Mouse (Mus musculus) forelimb bud, embryonic 11.5 days (tissue): ENCODE measurements at regions not wholly inside any gene's neighbourhood (a gene's known extent, or its start where the extent isn't known, plus 50 kb on each side); places are given as distances from the start of the nearest gene placed in this dataset.

ENCODE experiments used
- DNase-seq: peaks from one replicate; pipeline ENCODE4 v3.0.0-alpha.2; 2012; ENCODE audit warnings: low read depth, low spot score

DNA sequence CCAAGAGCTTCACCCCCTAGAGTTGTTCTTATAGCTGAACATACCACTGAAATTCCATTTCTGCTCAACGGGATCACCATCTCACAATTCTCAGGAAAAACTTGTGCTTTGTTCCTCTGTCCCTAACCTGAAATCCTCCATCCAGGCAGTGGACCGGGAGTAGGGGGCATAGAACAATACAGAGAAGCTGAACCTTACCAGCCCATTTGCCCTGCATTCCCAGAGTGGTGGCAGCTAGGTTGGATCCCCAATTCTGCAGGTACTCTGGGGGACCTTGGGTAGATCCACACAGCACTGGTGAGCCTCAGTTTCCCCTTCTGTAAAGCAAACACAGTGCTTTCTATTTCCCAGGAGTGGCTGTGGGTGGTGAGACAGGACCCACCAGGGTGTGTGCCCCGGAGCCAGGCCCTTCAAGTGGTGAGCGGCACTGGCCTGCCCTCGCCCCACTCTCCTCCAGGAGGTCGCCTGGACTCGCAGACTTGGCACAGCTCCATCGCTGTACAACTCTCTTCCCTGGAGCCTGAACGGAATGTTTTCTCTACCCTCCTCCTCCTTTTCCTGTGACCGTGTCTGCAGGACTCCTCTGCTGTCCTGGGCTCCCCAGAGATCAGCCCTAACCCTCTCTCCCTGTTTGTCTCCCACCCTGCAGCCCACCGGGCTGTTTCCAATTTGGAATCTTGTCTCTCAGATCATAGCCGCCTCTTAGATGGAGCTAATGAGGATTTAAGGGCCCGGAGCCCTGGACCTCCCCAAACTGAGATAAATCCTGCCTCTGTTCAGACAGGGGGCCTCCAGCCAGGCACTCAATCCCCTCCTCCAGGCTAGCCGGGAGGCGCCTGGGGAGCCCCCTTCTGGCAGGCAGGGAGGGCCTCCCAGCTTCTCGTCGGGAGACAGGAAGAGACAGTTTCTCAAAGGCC is 52.3 kb upstream of the Cux1 start:
- DNase-seq = no peak

DNA sequence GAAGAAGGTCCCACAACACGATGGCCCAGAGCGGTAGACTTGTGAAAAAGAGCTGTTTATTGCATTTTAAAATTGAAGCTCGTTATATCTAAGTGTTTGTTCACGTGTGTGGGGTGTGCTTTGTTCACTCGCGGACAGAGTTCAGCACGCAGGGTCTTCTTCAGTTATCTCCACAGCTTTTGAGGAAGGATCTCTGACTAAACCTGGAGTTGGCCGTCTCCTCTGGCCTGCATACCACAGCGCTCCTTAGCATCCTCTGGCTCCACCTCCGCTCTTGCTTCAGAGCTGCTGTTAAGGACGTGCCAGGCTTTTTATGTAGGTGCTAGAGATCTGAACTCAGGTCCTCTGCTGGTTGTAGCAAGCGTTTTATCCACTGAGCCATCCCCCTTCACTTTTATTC is 52.9 kb upstream of the Cux1 start:
- no peak for DNase-seq

DNA sequence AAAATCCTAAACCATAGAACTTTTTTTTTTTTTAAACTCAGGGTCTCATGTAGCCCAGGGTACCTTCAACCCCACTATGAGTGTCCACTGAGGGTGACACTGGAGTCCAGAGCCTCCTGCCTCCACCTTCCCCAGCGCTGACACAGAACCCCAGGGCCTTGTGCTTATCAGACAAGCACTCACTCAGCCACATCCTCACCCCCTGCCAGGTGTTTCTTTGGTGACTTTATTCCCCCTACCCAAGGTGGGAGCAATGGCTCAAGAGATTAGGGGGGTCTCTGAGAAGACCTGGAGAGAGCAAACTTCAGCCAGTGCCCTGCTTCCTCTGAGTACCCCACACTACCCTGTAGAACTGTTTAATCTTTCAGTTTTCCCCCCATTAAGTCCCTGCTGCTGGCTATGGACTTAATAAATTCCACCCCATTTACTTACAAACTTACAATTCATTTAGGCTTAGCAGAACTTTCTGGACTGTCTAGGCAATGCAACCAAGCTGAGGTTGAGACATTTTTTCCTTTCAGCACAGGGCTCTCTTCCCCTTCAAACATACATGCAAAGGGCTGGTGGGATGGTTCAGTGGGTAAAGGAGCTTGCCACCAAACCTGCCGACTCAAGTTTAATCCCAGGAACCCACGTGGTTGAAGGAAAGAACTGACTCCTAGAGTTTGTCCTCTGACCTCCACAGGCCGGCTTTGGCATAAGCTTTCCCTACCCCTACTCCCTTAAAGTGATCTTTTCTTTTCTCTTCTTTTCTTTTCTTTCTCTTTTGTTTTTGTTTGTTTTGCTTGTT is 54.2 kb upstream of the Cux1 start:
- no peak for DNase-seq

DNA sequence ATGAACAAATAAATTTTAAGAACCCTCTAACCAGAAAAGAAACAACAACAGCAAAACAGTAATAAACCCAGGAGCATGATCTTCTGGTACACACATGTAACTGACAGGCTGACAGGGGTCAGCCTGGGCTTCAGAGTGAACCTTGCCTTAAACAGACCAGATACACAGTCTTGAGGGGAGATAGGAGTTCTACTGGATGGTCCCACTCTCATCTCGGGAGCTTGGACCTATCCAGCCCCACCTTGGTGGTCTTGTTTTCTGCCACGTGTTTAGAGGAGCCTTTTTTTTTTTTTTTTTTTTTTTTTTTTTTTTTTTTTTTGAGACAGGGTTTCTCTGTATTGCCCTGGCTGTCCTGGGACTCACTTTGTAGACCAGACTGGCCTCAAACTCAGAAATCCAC is 54.9 kb upstream of the Cux1 start:
- no peak for DNase-seq

DNA sequence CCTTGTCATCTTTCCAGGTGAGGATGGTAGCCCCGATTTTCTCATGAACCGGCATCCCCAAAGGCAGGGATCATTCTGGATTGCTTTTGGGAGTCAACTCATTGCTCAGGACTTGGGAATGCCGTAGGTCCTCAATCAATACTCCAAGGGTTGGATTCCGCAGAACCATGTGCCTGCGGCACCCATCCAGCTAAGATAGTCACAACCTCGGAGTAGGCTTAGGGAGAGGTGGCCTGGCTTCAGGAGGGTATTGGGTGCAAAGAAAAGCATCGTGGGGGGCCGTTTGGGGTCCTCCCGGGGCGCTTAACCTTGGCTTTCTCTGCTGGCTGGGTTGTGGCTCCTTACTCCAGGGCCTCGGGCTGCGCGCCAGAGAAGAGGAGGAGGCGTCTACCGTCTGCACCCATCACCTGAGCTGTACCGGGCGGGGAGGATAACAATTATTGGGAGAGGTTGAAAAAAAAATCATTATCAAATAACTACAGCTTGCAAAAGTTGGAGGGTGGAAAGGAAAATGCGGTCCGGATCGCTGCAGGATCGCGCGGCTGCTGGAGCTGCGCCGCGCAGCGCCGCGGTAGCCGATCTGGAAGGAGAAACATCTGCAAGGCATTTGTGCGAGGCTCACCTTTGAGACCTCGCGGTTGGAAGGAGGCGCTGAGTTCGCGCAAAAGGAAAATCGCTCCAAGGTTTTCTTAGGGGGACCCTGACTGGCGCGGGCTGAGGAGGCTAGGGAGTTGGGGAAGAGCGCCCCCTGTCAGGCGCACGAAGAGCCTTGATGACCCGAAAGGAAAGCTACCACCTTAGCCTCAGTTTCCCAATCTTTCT is 55.6 kb upstream of the Cux1 start:
- peak; percentile 94 for DNase-seq

DNA sequence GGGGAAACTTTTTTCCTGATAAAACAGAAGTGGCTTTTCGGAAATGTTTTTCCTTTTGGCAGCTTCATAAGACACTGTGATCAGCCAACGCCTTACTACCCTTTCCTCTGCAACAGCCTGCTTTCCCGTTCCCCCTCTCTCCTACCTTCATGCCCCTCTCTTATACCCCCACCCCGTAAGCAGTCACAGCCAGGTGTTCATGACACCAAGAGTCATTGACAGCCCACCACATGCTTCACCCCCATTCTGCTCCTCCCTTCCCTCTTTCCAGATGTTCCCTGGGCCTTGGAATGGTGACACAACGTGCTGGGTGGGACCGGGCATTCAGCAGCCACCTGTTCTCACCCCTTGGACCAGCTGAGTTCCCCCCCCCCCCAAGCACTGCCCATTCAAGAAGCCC is 56.5 kb upstream of the Cux1 start:
- no peak for DNase-seq

DNA sequence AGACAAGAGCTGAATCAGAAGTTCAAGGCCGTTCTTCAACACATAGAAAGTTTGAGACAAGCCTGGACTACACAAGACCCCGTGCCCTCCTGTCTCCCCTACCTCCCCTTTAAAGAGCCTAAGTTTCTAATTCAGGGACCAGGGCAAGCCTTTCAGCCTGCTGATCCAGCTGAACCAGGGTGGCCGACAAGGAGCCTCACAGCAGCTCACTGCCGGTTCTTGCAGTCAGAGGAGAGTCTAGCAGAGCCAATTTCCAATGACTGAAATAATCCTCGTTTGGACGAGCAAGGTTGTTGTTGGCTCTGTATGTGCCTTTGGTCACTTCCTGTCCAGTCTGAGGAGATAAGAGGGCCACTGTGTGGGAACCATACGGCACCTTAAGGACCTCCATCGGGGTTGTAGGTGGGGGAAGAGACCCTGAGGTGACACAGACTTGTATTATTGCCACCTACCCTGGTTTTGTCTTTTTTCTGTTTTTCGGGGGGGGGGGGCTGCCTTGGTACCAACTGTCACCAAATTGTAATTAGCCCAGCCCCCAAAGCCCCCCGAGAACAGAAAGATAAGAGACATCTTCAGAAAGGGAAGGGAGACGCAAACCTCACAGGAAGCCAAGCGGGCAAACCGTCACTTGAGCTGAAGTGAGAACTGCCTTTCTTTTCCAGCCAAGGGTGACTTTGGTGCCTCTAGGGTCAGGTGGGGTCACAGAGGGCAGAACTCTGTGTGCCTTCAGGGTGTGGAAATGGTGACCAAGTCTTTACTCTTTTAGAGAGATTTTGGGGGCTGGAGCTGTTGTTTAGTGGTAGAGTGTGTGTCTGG is 58.1 kb upstream of the Cux1 start:
- no peak for DNase-seq

DNA sequence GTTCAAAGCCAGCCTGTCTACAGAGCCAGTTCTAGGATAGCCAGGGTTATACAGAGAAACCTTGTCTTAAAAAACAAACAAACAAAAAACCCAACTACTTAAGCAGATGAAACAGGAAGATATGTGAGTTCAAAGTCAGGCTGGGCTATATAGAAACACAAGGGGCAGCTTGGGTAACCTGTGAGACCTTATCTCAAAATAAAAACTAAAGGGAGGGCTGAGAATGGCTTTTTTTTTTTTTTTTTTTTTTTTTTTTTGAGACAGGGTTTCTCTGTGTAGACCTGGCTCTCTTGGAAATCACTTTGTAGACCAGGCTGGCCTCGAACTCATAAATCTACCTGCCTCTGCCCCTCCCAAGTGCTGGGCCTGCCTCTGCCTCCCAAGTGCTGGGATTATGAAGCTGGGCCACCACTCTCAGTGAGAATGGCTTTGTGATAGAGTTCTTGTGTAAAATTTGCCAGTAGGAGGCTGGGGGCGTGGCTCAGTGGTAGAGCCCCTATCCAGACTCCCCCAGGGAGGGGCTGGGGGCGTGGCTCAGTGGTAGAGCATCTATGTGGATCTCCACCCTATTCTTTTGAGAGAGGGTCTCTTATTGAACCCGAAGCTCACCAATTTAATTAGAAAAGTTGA is 59.0 kb upstream of the Cux1 start:
- DNase-seq = no peak

DNA sequence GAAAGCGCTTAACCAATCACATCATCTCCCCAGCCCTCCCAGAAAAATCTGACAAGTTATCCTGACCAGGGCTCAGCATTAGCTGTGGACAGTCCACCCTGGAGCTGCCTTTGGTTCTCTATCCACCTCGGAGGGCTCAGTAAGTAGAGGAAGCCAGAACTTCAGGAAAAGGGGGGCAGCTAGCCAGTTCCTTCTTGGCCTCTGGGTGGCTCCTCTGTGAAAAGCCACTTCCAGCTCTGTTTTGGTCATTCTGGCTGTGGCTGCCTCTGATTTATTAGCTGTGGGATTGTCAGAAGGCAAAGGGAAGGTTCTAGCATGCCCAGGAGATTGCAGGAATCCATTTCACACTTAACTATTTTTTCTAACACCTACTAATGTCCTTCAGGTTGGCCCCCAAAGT is 59.6 kb upstream of the Cux1 start:
- peak; percentile 25 for DNase-seq

DNA sequence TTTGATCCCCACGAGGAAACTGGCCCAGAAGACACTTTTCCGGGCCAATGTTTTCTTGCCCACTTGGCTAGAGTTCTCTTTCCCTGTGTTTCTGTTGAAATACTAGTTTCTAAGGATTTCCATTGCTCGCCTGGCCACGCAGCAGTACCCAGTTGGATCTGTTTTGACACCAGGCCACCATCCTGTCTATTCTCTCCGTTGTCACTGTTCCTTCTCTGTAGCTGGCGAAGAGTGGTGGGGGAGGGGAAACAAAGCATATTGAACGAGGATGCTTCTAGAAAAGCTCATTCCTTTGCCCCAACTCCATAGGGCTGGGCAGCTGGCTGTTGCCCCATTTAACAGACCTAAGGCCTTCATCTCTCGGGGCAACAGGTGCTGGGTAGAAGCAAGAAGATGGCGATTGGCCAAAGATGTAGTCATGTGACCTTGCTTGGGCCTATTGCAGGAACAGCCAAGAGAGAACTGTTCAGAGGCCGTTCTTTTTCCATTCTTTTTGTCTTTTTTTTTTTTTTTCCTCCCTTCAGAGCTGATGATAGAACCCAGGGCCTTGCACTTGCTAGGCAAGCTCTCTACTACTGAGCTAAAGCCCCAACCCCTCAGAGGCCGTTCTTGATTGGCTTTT is 60.5 kb upstream of the Cux1 start:
- DNase-seq = no peak

DNA sequence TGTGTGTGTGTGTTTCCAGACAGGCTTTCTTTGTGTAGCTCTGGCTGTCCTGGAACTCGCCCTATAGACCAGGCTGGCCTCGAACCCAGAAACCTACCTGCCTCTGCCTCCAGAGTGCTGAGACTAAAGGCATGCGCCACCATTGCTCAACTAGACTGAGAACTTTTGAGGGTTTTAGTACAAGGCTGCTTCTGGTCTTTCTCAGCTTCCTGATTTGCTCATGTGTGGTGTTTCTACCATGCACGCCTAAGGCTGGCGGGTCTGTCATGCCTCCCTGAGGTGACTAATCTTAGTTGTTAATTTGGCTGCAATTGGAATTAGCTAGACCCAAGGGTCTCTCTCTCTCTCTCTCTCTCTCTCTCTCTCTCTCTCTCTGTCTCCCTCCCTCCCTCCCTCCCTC is 61.2 kb upstream of the Cux1 start:
- DNase-seq = no peak

DNA sequence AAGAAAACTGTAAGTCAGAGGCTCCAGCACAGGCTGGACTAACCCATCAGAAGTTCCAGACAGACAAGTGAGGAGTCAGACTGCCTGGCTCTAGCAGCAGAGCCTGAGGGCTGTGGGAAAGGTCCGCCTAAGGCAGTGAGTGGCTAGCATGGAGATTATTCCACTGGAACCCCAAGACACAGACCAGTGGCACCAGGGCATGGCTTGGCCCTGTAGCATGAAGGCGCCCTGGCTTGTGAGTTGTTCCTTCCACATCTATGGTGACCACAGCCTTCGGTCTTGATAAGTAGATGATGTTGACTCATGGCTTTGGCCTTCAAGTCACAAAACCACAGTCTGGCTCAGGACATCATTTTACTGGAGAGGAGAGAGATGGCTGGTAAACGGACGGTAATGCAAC is 60.7 kb upstream of the Myl10 start:
- DNase-seq = no peak

DNA sequence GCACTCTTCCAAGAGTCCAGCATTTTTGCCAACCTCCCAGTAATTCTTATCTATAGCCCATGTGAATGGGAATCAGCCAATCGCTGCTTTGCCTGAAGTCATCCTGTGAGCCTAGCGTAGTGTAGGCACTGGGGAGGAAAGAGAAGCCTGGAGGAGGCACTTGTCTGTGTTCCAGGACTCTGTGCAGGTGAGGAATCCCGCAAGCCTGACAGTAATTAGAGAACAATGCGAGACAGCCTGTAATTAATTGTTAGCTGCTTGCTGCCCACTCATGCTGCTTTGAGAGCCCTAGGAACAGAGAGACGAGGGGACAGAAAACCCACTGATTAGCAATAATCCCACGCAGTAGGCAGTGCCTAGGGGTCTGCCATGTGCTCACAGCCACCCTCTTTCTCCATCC is 59.0 kb upstream of the Myl10 start:
- no peak for DNase-seq

DNA sequence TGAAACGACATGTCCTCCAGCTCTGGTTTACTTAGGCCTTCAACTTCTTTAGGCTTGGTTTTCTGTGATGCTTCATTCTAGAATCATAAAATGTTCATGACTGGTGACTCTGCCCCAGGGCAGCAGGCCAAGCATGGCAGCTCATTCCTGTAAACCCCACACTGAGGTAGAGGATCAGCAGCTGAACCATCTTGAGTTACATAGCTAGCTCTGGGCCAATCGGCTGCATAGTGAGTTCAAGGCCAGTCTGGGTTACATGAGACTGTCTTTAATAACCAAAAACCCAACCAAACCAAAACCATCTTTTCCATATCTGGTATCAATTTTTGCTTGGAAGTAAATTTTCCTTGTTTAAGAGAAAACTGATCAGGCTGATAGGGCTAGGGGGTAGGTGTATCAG is 57.8 kb upstream of the Myl10 start:
- no peak for DNase-seq

DNA sequence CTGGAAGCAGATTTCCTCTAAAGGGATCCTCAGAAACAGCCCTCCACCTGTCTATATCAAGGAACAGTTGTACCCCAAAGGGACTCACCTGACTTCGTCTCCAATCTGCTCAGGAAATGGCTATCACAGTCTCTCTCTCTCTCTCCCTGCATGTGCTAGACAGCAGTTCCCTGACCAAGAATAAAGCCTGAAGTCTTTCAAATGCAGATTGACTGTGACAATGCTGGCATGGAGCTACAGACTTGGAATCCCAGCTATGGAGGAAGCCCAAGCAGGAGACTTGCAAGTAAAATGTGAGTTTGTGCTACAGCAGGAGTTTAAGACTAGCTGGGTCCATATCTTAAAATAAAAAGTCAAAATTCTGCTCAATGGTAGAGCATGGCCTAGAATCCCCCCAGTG is 56.5 kb upstream of the Myl10 start:
- DNase-seq = no peak

DNA sequence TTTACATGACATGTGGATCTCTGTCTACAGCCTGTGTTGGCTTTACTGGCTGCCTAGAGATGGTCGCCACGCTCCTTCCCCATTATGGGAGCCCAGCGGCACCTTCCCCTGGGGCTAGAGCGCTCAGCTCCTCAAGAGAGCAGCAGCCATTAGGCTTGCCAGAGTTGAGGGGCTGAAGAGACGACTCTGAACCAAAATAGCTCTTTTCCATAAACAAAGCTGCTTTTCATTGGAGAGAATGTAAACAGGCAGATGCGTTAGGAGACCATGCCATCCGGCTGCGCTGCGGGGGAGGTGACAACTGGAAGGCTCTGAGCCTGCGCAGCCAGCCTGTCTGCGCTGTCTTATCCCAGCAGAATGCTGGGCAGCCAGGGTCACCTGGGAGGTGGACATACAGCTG is 55.1 kb upstream of the Myl10 start:
- no peak for DNase-seq

DNA sequence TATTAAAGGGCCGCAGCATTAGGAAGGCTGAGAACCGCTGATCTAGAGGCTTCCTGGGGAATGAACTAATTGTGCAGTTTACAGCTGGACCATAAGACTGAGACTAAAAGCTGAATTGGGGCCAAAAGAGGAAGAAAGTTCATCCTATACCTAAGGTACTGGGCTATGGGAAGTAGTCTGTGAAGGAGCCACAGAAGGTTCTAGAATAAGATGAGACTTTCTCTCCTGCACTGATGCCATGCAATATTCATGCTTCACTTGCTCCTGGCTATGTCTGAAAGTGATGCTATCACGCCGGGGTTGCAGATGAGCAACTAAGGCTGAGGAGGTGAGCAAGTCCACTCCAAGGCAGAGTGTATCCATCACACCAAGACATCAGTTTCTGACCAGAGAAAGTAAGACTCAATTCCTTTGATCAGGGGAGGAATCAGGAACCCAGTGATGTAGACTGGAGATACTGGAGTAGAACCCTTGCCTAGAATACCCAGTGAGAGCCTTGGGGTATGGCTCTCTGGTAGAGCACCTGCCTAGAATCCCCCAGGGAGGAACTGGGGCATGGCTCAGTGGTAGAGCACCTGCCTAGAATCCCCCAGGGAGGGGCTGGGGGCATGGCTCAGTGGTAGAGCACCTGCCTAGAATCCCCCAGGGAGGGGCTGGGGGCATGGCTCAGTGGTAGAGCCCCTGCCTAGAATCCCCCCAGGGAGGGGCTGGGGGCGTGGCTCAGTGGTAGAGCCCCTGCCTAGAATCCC is 51.9 kb upstream of the Myl10 start:
- DNase-seq = no peak

DNA sequence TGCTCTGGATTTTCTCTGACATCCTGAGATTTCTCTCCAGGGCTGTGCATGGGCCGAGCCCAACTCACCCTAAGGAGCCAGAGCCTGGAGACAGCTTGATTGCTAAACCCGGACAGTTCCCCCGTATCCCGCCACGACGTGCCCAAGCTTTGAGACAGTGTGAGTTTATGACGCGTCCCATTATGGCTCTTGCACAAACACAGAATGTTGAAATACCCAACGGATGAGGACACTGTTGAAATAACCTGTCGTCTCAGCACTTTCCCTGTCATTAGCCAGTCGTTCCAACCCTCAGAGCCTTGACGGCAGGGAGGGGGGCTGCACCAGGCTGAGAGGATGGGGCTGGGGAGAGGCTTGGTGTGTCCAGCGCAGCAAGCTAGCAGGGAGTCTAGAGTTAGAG is 50.7 kb upstream of the Myl10 start:
- no peak for DNase-seq
